Mouse (Mus musculus) cerebellum, adult 2 months (tissue): ENCODE measurements around the gene Syngr1.

Experiments
- CTCF ChIP-seq: fragments of 200-500 bp; IDR thresholded peaks from 2 replicates; pipeline ENCODE4 v1.5.1; 2011; ENCODE audit warnings: low read depth, mild to moderate bottlenecking, control low read depth, low read length, moderate library complexity, borderline replicate concordance; ENCODE audit not compliant: insufficient read depth
- POLR2A ChIP-seq: fragments of 200-500 bp; IDR thresholded peaks from 2 replicates; pipeline ENCODE4 v1.6.1; 2011; ENCODE audit warnings: low read length, control low read depth, borderline replicate concordance; ENCODE audit not compliant: insufficient read depth

DNA sequence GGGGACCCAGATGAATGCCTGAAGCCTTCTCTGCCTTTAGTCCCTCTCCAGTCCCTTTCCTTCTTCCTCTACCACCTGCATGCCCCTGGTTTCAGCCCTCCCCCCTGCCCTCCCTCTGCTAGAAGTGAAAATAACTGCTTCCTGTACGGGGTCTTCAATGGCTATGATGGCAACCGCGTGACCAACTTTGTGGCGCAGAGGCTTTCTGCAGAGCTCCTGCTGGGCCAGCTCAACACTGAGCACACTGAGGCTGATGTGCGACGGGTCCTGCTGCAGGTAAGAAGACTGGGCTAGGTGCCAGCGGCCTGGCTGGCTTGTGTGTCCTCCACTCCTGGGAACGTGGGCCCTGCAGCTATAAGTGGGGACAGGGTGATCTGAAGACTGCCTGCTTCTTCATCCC lies 57.4 kb downstream of the Syngr1 start:
- TF ChIP-seq POLR2A = no peak
- TF ChIP-seq CTCF = no peak
